Mouse (Mus musculus) liver, adult 2 months (tissue): ENCODE measurements around the gene Fam210b.

Experiments used
- CTCF ChIP-seq: fragments of 200-500 bp; IDR thresholded peaks from 2 replicates; pipeline ENCODE4 v1.5.1; 2011; ENCODE audit warnings: low read depth, low read length, control low read depth
- POLR2A ChIP-seq: fragments of 200-500 bp; IDR thresholded peaks from 2 replicates; pipeline ENCODE4 v1.6.1; 2011; ENCODE audit warnings: low read length, control low read depth; ENCODE audit not compliant: insufficient read depth; ENCODE audit errors: extremely low read depth

GRCm38 (mm10) chr2:172381898-172382297 lies 36.5 kb downstream of the Fam210b start:
- no peak for TF ChIP-seq CTCF
- TF ChIP-seq POLR2A, result no peak
